Mouse (Mus musculus): ENCODE measurements around the gene Cops7a. TPM values are rescaled to one million over a fixed set of nuclear protein-coding genes. Genes with fewer than 3 reads are reported as not detected.

Cops7a gene
- polyA plus RNA-seq (2012; ENCODE audit: insufficient read depth, insufficient read length, low replicate concordance, missing spikeins) = 255 TPM in 1 of 2 replicates, not detected in the other

DNA sequence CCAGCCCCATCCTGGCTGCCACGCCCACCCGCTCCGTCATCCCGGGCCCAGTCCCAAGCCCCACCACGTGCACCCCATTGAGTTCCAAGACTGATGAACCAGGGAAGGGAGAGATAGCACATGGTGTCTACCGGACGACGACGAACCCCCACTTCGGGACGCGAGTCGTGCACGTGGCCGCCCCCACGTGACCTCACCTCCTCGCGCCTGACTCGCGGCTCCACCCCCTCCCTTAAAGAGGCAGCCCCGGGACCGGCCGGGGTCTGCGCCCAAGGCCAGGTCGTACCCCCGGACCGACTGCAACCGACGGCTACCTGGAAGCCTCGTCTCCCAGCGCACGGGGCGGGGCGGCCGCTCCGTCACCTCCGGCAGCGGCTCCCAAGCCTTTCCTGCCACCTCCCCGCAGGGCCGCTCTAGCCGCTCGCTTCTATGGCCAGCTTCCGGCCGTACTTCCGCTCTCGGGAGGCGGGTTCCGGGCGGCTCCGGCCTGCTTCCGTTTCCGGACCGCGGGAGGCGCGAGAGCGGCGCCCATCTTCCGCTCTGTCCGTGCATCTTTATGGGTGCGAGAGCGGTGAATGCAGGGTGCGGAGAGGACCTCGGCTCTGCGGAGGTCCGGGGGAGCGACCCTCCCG, at the start of gene Cops7a:
Cops7a (minus strand) TSS at position 451 of the 632 bp plus-strand sequence.
- H3K4me3 ChIP-seq (ENCODE audit: insufficient read depth, low read depth, low read length) = peak within 1 kb of the TSS; percentile 92
- H3K27ac ChIP-seq (ENCODE audit: insufficient read depth, low read depth, low read length) = peak within 1 kb of the TSS; percentile 92
- WGBS = under 1% methylated on average over 68 of the region's 68 CpGs
- TF ChIP-seq CTCF (IDR thresholded peaks at IDR 0.05; ENCODE audit: insufficient read depth, low read depth, low read length) (no peak), POLR2A (IDR thresholded peaks at IDR 0.05; ENCODE audit: insufficient read depth, low read depth, low read length) (peak; percentile 60)
- peaks cover 6% of the 10 kb centered on the region for H3K4me1 ChIP-seq (ENCODE audit: control insufficient read depth, insufficient read depth, low read length)

DNA sequence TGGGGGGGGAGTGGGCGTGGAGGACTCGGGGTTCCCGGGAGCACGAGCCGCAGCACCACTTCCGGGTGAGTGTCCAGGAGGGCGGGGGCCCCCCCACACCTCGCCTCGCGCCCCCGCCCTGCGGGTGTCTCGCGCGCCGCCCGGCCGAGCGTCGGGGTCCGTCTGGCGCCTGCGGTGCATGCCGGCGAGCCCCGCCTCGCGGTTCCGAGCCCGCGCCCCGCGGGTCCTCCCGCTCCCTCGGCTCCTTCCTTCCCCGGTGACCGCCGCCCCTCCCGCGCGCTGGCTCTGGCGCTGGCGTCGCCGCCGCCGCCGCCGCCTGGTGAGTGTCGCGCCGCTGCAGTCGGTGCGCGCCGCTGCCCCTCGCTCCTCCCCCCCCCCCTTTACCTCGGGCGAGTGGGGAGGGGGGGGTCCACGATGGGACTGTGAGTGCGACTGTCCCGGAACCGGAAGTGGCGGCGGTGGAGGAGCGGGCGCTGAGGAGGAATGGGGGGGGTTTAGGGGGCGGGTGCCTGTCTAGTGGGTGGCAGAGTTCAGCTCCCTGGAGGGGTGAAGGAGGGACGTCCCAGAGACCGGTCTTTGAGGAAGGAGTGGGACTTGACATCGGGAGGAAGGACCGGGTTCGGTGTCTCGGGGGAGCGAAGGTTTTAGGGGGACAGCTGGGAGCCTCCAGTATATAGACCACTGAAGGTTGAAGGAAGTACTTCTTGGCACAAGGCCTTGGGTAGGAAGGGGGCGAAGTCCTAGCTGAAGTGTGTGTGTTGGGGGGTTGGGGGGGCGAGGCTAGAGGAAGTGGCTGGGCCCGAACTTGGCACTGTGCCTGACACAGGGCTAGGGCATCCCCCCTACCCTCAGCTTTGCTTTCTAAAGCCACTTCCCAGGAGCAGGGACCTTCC, 44.1 kb upstream of the Cops7a start:
- Histone ChIP-seq H3K4me3 (ENCODE audit: insufficient read depth, low read depth, low read length) (peak overlapping the region; percentile 96), H3K4me1 (ENCODE audit: control insufficient read depth, insufficient read depth, low read length) (peaks cover 16% of the 10 kb centered on the region), H3K27ac (ENCODE audit: insufficient read depth, low read depth, low read length) (peak overlapping the region; percentile 97)
- TF ChIP-seq POLR2A (IDR thresholded peaks at IDR 0.05; ENCODE audit: insufficient read depth, low read depth, low read length) = peak; percentile 64; the same call in 1 of the 2 replicates
- TF ChIP-seq CTCF (IDR thresholded peaks at IDR 0.05; ENCODE audit: insufficient read depth, low read depth, low read length) = no peak
- WGBS = under 1% methylated on average over 76 of the region's 78 CpGs

DNA sequence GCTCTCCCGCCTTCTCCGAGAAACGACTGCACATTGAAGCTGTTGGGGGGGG, 43.6 kb upstream of the Cops7a start, which contains the start of gene Zfp384:
Zfp384 (plus strand) TSS at position 17 of the 52 bp plus-strand sequence.
- WGBS = 0% methylated on average over 3 of the region's 3 CpGs
- no peak for TF ChIP-seq POLR2A (IDR thresholded peaks at IDR 0.05; ENCODE audit: insufficient read depth, low read depth, low read length)
- no peak for TF ChIP-seq CTCF (IDR thresholded peaks at IDR 0.05; ENCODE audit: insufficient read depth, low read depth, low read length)
- Histone ChIP-seq H3K4me1 (ENCODE audit: control insufficient read depth, insufficient read depth, low read length) (peaks cover 20% of the 10 kb centered on the region), H3K4me3 (ENCODE audit: insufficient read depth, low read depth, low read length) (peak within 1 kb of the TSS; percentile 96), H3K27ac (ENCODE audit: insufficient read depth, low read depth, low read length) (peak within 1 kb of the TSS; percentile 97)

- under 1% methylated on average over 34 of the region's 34 CpGs for WGBS
- Histone ChIP-seq H3K4me1 (ENCODE audit: control insufficient read depth, insufficient read depth, low read length) (peaks cover 22% of the 10 kb centered on the region), H3K27ac (ENCODE audit: insufficient read depth, low read depth, low read length) (peak overlapping the region; percentile 89), H3K4me3 (ENCODE audit: insufficient read depth, low read depth, low read length) (peak overlapping the region; percentile 96)
- TF ChIP-seq CTCF (IDR thresholded peaks at IDR 0.05; ENCODE audit: insufficient read depth, low read depth, low read length) (no peak), POLR2A (IDR thresholded peaks at IDR 0.05; ENCODE audit: insufficient read depth, low read depth, low read length) (peak; percentile 33; the same call in 1 of the 2 replicates)
These were observed 43.3 kb upstream of the Cops7a start for GRCm38 (mm10) chr6:125008586-125009128.

- H3K4me1 ChIP-seq (ENCODE audit: control insufficient read depth, insufficient read depth, low read length) = peaks cover 26% of the 10 kb centered on the region
- peak overlapping the region; percentile 58 for H3K4me3 ChIP-seq (ENCODE audit: insufficient read depth, low read depth, low read length)
- TF ChIP-seq POLR2A (IDR thresholded peaks at IDR 0.05; ENCODE audit: insufficient read depth, low read depth, low read length) (no peak), CTCF (IDR thresholded peaks at IDR 0.05; ENCODE audit: insufficient read depth, low read depth, low read length) (no peak)
- H3K27ac ChIP-seq (ENCODE audit: insufficient read depth, low read depth, low read length) = peak overlapping the region; percentile 89; the same call in 1 of the 2 replicates
- WGBS = 35% methylated on average over 13 of the region's 13 CpGs
These were observed 42.7 kb upstream of the Cops7a start for GRCm38 (mm10) chr6:125008060-125008459.

DNA sequence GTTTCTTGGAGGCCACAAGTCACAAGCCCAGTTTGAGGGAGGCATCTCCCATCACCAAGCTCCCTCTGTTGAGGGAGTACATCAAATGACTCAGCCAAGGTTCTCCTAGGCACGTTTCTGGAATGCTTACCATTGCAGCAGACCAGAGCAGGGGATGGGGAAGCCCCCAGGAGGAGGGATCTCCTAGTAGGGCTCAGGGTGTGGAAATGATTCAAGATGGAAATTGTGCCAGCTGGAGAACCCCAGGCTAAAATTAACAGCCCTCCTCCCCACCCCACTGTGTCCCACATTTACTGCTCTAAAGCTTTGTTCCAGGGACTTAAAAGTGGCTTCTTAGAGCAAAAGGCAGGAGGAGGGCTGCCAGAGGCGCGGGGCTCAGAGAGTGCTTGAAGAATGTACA, 39.7 kb upstream of the Cops7a start:
- TF ChIP-seq CTCF (IDR thresholded peaks at IDR 0.05; ENCODE audit: insufficient read depth, low read depth, low read length) (no peak), POLR2A (IDR thresholded peaks at IDR 0.05; ENCODE audit: insufficient read depth, low read depth, low read length) (no peak)
- 5% methylated on average over 3 of the region's 3 CpGs for WGBS
- no peak overlapping the region for H3K4me3 ChIP-seq (ENCODE audit: insufficient read depth, low read depth, low read length)
- peak overlapping the region; percentile 29; the same call in 1 of the 2 replicates for H3K27ac ChIP-seq (ENCODE audit: insufficient read depth, low read depth, low read length)
- peaks cover 47% of the 10 kb centered on the region for H3K4me1 ChIP-seq (ENCODE audit: control insufficient read depth, insufficient read depth, low read length)

- TF ChIP-seq POLR2A (IDR thresholded peaks at IDR 0.05; ENCODE audit: insufficient read depth, low read depth, low read length) (no peak), CTCF (IDR thresholded peaks at IDR 0.05; ENCODE audit: insufficient read depth, low read depth, low read length) (no peak)
- Histone ChIP-seq H3K27ac (ENCODE audit: insufficient read depth, low read depth, low read length) (peak overlapping the region; percentile 18; the same call in 1 of the 2 replicates), H3K4me1 (ENCODE audit: control insufficient read depth, insufficient read depth, low read length) (peaks cover 55% of the 10 kb centered on the region), H3K4me3 (ENCODE audit: insufficient read depth, low read depth, low read length) (no peak overlapping the region)
- WGBS = 34% methylated on average over 3 of the region's 3 CpGs
These were observed 38.4 kb upstream of the Cops7a start for GRCm38 (mm10) chr6:125003706-125004105.

DNA sequence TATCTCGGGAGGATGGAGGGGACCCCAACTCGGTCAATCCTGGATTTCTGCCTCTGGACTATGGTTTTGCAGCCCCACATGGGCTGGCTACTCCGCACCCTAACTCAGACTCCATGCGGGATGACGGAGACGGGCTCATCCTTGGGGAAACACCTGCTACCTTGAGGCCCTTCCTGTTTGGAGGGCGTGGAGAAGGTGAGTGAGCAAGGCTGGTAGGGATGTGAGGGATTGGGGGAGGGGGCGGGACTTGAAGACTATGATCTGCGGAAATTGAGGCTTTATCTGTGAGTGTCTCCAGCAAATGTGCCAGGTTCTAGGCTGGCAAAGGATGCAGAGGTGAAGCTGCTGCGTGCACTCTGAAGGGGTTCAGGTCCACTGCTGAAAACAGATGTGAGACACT, 34.2 kb upstream of the Cops7a start:
- peak overlapping the region; percentile 30 for H3K27ac ChIP-seq (ENCODE audit: insufficient read depth, low read depth, low read length)
- no peak overlapping the region for H3K4me3 ChIP-seq (ENCODE audit: insufficient read depth, low read depth, low read length)
- H3K4me1 ChIP-seq (ENCODE audit: control insufficient read depth, insufficient read depth, low read length) = peaks cover 61% of the 10 kb centered on the region
- WGBS = 38% methylated on average over 10 of the region's 10 CpGs
- TF ChIP-seq CTCF (IDR thresholded peaks at IDR 0.05; ENCODE audit: insufficient read depth, low read depth, low read length) (no peak), POLR2A (IDR thresholded peaks at IDR 0.05; ENCODE audit: insufficient read depth, low read depth, low read length) (no peak)

GRCm38 (mm10) chr6:124999091-124999490, 33.8 kb upstream of the Cops7a start:
- TF ChIP-seq POLR2A (IDR thresholded peaks at IDR 0.05; ENCODE audit: insufficient read depth, low read depth, low read length) (no peak), CTCF (IDR thresholded peaks at IDR 0.05; ENCODE audit: insufficient read depth, low read depth, low read length) (no peak)
- Histone ChIP-seq H3K27ac (ENCODE audit: insufficient read depth, low read depth, low read length) (peak overlapping the region; percentile 90), H3K4me1 (ENCODE audit: control insufficient read depth, insufficient read depth, low read length) (peaks cover 61% of the 10 kb centered on the region), H3K4me3 (ENCODE audit: insufficient read depth, low read depth, low read length) (peak overlapping the region; percentile 88)
- 50% methylated on average over 14 of the region's 14 CpGs for WGBS

All from olfactory bulb, adult 2 months (tissue).